Mouse (Mus musculus) retina, postnatal 1 day (tissue): ENCODE results near the gene Homer3.

Experiments
- DNase-seq: peaks from one replicate; pipeline ENCODE4 v3.0.0-alpha.2; 2012

The Homer3 gene

GRCm38 (mm10) chr8:70282603-70283135 is at the start of gene Homer3:
Gene Homer3, plus strand, starts transcription at chr8:70282827.
- DNase-seq = peak; percentile 98

DNA sequence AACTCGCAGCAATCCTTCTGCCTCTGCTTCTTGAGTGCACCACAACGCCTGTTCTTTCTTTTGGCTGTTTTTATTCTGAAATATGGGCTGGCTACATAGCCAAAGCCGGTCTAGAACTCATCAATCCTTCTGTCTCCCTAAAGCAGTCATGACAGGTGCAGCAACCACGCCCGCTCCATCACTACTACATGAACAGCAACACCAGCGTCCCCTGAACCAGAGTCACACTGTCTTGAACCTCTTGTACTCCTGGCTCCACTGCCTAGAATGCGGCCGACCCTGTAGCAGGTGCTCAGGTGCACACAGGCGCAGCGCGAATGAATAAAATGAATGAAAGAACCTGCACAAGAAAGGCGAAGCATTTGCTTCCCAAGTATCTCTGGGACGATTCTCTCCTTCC is 49.0 kb upstream of the Homer3 start:
- no peak for DNase-seq

- DNase-seq = peak; percentile 98
Observed at GRCm38 (mm10) chr8:70234080-70234780, 48.4 kb upstream of the Homer3 start, which contains the start of the genes Sugp2 and Armc6. Gene Sugp2, plus strand, starts transcription at chr8:70234226. Gene Armc6, minus strand, starts transcription at chr8:70234466.

DNA sequence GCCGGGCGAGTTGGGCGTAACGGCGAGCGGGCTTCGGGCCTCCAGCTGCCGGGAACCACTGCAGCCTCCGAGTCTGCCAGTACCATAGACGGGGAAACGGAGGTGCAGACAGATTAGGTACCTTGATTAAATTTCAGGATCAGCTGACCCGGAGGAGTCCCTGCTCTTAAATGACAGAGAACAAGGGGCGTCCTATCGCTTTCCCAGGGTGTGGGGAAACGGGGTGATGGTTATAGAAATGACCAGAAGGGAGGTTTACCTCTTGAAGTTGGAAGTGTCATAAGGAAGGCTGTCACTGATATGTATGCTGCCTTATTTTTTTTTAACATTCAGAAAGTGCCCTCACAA is 47.9 kb upstream of the Homer3 start:
- DNase-seq = no peak

DNA sequence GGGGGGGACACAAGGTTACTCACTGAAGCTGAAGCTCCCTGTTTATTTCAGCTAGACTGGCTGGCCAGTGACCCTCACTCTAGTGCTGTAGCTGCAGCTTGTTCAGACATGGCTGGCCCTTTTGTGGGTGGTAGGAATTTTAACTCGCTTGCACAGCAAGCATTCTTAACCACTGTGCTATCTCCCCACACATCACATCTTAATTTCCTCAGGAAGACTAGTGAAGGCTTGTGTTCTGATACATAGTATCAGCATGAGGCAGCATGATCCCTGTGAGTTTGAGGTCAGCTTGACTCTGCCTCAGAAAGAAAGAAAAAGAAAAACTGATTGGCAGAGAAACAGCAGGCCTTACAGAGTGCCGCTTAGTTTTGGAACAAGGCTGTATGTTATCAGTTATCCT is 44.8 kb upstream of the Homer3 start:
- no peak for DNase-seq

DNA sequence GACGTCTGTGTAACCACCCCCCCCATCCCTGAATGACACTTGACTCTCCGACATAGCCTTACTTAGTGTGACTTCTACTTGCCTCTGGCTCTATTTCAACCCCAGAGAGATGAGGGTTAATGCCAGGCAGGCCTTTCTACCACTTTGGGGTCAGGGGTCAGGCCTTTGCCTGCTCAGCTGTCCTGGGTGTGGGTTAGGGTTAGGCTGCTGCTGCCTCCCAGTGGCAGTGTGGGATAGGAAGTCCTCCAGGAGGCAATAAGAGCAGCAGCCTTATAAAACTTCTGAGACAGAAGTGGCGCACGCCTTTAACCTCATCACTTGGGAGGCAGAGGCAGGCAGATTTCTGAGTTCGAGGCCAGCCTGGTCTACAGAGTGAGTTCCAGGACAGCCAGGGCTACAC is 42.0 kb upstream of the Homer3 start:
- no peak for DNase-seq

GRCm38 (mm10) chr8:70246622-70247021 is 36.0 kb upstream of the Homer3 start:
- no peak for DNase-seq

GRCm38 (mm10) chr8:70247841-70248240 is 34.8 kb upstream of the Homer3 start:
- DNase-seq = peak; percentile 65

DNA sequence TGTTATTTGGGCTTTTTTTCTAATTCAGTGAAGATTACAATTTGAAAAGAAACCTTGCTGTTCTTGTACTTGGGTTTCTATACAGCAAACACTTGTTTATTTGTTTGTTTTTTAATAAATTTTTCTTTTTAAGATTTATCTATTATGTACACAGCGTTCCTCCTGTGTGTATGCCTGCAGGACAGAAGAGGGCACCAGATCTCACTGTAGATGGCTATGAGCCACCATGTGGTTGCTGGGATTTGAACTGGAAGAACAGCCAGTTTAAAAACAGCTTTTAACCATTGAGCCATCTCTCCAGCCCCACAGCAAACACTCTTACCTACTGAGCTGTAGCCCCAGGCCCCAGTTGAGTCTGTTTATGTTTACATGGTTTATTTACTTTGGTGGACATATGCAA is 28.0 kb upstream of the Homer3 start:
- DNase-seq = no peak

GRCm38 (mm10) chr8:70257456-70257855 is 25.2 kb upstream of the Homer3 start:
- no peak for DNase-seq

- DNase-seq = no peak
Observed at GRCm38 (mm10) chr8:70258600-70258999, 24.0 kb upstream of the Homer3 start.

- no peak for DNase-seq
Observed at GRCm38 (mm10) chr8:70259043-70259442, 23.6 kb upstream of the Homer3 start.

GRCm38 (mm10) chr8:70267674-70268073 is 15.0 kb upstream of the Homer3 start:
- no peak for DNase-seq

- DNase-seq = no peak
Observed at GRCm38 (mm10) chr8:70268311-70268710, 14.3 kb upstream of the Homer3 start.

DNA sequence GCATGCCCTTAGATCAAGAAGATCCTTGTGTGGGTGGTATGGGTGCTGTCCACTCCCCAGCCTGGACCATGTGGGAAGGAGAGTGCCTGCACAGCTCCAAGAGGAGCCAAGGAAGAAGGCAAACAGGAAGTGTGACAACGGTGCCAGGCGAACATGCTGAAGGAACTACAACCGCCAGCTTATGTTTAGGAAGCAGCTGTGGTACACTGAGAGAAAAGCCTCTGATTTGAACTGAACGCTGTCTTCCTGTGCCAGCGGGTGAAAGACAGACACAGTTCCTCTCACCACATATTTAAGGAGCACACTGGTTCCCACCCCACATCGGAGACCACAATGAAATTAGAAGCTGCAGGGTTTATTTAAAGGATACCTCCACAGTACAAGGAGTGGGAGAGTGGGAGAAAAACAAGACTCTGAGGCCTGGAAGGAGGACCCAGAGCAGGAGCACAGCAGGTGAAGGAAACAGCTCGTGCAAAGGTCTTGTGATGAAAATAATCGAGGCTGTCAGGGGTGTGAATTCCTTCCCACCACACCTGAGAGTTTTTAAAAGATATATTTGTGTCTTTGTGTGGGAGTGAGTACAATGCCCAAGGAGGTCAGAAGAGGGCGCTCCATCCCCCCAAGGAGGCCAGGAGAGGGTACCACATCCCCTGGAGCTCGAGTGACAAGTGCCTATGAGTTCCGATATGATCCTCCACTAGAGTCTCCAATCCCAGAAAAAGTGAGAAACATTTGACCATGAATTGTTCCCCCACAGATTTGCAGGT is 13.6 kb upstream of the Homer3 start:
- peak; percentile 54 for DNase-seq

DNA sequence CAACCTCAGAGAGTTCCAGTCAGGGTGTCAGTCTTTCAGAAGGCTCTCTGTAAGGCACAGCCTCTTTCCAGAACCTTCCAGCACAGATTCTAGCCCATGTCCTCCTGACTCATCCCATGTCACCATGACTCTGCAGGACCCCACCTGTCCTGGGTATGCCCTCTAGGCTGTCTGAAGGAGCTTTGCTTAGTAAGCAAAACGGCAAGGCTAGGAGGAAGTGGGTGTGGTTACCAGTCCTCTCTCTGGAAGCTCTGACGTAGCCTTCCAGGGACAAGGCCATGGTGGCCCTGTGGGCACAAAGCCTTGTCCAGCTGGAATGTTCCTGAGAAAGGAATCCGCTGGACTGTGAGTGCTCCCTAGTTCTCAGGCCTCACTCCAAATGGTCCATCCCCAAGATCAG is 9.7 kb upstream of the Homer3 start:
- DNase-seq = no peak

DNA sequence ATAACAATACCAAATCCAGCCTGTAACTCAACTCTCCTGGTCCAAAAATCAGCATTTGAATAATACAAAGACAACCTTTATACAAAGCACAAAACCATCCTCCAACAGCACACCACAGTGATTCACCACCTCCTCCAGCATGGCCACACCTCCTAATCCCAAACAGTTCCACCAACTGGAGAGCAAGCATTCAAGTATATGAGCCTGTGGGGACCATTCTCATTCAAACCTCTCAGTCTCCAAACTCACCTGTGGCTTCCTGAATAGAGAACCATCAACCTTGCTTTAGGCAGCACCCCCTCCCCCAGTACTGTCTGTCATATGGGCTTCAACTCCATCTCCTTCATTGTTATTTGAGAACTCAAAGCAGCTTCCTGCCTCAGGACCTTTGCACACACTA is 8.3 kb upstream of the Homer3 start:
- no peak for DNase-seq

DNA sequence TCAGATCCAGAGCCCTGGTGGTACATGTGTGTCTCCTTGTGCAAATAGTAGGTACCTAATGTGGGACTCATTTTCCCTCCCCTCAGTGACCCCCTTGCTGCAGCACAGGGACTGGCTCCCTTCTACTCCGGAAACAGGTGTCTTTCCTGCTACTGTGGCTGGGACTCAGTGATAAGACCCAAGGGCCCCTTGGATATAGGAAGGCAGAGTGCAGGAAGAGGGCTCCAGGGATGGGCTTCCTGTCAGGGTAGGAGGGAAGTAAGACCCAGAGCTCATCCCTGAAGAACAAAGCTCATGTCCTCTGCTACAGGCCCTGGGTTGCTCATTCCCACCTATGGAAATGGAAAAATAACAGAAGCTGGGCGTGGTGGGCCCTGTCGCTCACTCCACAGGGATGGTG is 6.2 kb upstream of the Homer3 start:
- no peak for DNase-seq

- no peak for DNase-seq
Observed at GRCm38 (mm10) chr8:70278175-70278574, 4.5 kb upstream of the Homer3 start.

GRCm38 (mm10) chr8:70279266-70279665 is 3.4 kb upstream of the Homer3 start:
- no peak for DNase-seq

- no peak for DNase-seq
Observed at GRCm38 (mm10) chr8:70281001-70281400, 1.6 kb upstream of the Homer3 start.

DNA sequence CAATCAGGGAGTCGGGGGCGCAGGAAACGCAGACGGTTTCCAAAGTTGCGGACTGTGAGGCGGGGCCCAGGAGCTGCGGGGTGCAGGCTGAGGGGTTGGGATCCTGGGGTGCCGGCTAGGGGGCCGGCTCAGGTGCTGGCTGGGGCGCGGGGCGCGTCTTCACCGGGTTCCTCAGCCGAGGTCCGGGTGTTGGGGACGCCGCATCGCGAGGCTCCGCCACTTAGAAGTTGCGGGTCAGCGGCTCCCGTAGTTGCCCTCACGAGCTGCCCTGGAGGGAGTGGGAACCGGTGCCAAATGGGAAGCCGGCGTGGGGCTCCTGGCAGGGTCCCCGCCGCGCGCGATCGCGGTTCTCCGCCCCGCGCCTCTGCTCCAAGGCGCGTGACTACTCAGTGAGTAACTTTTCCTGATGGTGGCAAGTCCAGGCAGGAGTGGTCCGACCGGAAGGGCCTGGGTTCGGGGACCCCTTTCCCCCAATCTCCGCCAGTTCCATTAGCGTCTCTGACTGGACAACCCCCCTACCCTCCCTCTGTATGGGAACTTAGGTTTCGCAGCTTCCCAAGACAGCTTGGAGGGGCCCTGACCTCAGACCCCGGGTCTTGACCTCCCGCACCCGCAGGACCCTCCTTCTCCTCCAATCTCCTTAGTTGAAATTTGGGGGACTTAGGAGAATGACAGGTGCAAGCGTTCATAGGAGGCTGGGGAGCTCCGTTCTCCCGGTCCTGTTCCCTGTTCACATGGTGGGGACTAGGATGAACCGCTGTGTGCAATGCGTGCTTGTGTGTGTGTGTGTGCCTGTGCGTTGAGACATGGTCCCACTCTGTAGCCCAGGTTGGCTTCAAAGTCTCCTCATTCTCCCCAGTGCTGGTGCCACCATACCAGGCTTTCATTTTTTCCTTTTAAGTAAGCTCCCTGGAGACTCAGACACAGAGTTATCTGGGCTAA is 780 bp downstream of the Homer3 start:
- peak; percentile 32 for DNase-seq

- DNase-seq = peak; percentile 28
Observed at GRCm38 (mm10) chr8:70284421-70284820, 1.8 kb downstream of the Homer3 start.
